ENCODE assay signal across 23 mouse cellular contexts in genomic region chr12:106514057-106514456, GRCm38 (mm10).
"Had no signal": no experiment of that assay in that cellular context is flagged by ENCODE, and none has a peak within 500 bp of the region (broad histone marks: within the 10 kb centered on the region; RNA-seq: fewer than 3 reads in every experiment).

No protein-coding gene starts in this region.

- H3K4me2 ChIP-seq: limb, embryonic 13.5 days; liver, embryonic 12.5 days; liver, embryonic 15.5 days; lung, embryonic 15.5 days; midbrain, embryonic 12.5 days had no signal

- ATAC-seq: hindbrain, postnatal 0 days; inflammation-experienced regulatory T-cells, adult 6 months; liver, embryonic 12.5 days; midbrain, embryonic 16.5 days had no signal

- H3K9ac ChIP-seq: limb, embryonic 13.5 days; liver, embryonic 12.5 days; liver, embryonic 15.5 days; lung, embryonic 15.5 days; midbrain, embryonic 12.5 days had no signal

- H3K27ac ChIP-seq: hindbrain, postnatal 0 days; kidney, postnatal 0 days; layer of hippocampus, adult 2 months; limb, embryonic 13.5 days; liver, embryonic 12.5 days; liver, embryonic 15.5 days; lung, embryonic 15.5 days; midbrain, embryonic 12.5 days; stomach, postnatal 0 days had no signal

- H3K36me3 ChIP-seq: limb, embryonic 13.5 days; liver, embryonic 12.5 days; liver, embryonic 15.5 days; lung, embryonic 15.5 days; midbrain, embryonic 12.5 days had no signal

- H3K27me3 ChIP-seq: liver, embryonic 12.5 days; liver, embryonic 15.5 days; lung, embryonic 15.5 days; midbrain, embryonic 12.5 days had no signal

- DNase-seq: kidney, adult 2 months; kidney, postnatal 25 days; layer of hippocampus, adult 9-11 months; liver; lung, adult 18-20 months; lung, postnatal 10 days; lung, postnatal 4 days; right cerebral cortex, adult 18-20 months; right cerebral cortex, postnatal 14 days; right cerebral cortex, postnatal 4 days; thymus, adult 18-20 months; thymus, postnatal 36 days had no signal

- H3K9me3 ChIP-seq: limb, embryonic 13.5 days; liver, embryonic 12.5 days; liver, embryonic 15.5 days; lung, embryonic 15.5 days; midbrain, embryonic 12.5 days had no signal

- H3K4me1 ChIP-seq: liver, embryonic 12.5 days; liver, embryonic 15.5 days; lung, embryonic 15.5 days had no signal

- H3K4me3 ChIP-seq: layer of hippocampus, adult 2 months; limb, embryonic 13.5 days; liver, embryonic 12.5 days; liver, embryonic 15.5 days; lung, embryonic 15.5 days; midbrain, embryonic 12.5 days had no signal
